Mouse (Mus musculus) kidney, embryonic 16.5 days (tissue): ENCODE data around the gene Marveld1. TPM values are rescaled to one million over a fixed set of nuclear protein-coding genes. Genes with fewer than 3 reads are reported as not detected.

Experiments used
- ATAC-seq: fragments of 200-750 bp; cut with Nextera tagmentation; 2 replicates; pipeline ENCODE4 v1.8.0; 2017; ENCODE audit warnings: moderate TSS enrichment; ENCODE audit not compliant: low FRiP score, low TSS enrichment
- H3K27ac ChIP-seq: fragments of 300-500 bp; sonication (generic); 2 replicates; pipeline ENCODE4 v1.5.1; 2014; ENCODE audit warnings: low read length
- H3K27me3 ChIP-seq: fragments of 300-500 bp; sonication (generic); 2 replicates; pipeline ENCODE4 v1.6.1; 2014; ENCODE audit warnings: low read length, control low read depth, mixed read lengths; ENCODE audit not compliant: insufficient read depth
- H3K36me3 ChIP-seq: fragments of 300-500 bp; sonication (generic); 2 replicates; pipeline ENCODE4 v1.6.1; 2014; ENCODE audit warnings: low read length, control low read depth, mixed read lengths; ENCODE audit not compliant: insufficient read depth
- H3K4me1 ChIP-seq: fragments of 300-500 bp; sonication (generic); 2 replicates; pipeline ENCODE4 v1.6.1; 2014; ENCODE audit warnings: low read length, control low read depth, mixed read lengths; ENCODE audit not compliant: insufficient read depth
- H3K4me2 ChIP-seq: fragments of 300-500 bp; sonication (generic); replicated peaks from 2 replicates; pipeline ENCODE4 v1.6.1; 2014; ENCODE audit warnings: low read depth, low read length
- H3K4me3 ChIP-seq: fragments of 300-500 bp; sonication (generic); 2 replicates; pipeline ENCODE4 v1.5.1; 2014; ENCODE audit warnings: mild to moderate bottlenecking, low read length
- H3K9ac ChIP-seq: fragments of 300-500 bp; sonication (generic); replicated peaks from 2 replicates; pipeline ENCODE4 v1.6.1; 2014; ENCODE audit warnings: low read length
- H3K9me3 ChIP-seq: fragments of 300-500 bp; sonication (generic); 2 replicates; pipeline ENCODE4 v1.6.1; 2016; ENCODE audit warnings: low read length, control low read depth
- WGBS: fragments of 180-500 bp; shearing (Covaris S2); extraction: QIAGEN DNeasy Blood & Tissue Kit; methylation state at CpG from one replicate; pipeline ENCODE4 v1.1.7; 2014; 5-methylcytosine and 5-hydroxymethylcytosine counted together
- polyA plus RNA-seq: library from polyadenylated mRNA; unstranded; fragments of >200 nt; fragmentation: Nextera tagmentation; extraction: Ambion mirVana; gene quantifications from 2 replicates; pipeline ENCODE4 v1.2.1, GENCODE M21; 2015

Gene Marveld1
- polyA plus RNA-seq, 1 experiment from 2014 or later: 8.7 TPM

DNA sequence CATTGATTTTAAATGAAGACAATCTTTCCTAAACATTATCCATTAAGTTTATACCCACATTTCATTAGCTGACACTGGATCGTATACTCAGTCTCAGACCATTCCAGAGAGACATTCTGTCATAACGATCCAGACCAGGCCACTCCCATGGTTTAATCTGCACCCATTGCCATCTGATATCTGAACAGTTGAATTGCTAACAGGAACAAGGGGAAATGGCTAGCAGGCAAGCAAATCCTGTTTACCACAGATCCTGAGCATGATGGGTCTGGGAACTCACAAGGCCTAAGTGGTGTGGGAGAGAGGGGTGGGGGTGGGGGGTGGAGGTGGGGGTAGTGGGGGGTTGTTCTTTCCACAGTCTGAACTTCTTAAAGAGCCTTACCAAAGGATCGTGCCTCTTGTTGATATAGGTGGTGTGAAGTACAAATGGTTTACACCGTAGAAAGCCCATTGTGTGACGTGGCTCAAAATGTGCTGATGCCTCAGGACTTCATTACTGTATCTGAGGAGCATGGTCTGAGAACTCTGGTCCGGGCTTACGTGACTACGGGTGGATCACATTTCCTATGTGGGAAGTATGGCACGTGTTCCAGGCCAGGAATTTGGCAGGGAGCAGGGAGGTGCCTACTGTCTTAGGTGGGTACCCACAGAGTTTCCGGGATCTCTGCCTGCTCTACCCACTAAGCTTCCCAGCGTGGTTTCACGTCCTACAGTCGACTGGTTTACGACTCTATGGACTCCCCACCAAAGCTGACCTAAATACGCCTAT lies 8.5 kb upstream of the Marveld1 start:
- WGBS: 73% methylated on average over 15 of the region's 15 CpGs
- no peaks in the 10 kb centered on the region for H3K27me3 ChIP-seq
- no peak overlapping the region for H3K4me2 ChIP-seq
- no peaks in the 10 kb centered on the region for H3K36me3 ChIP-seq
- H3K4me1 ChIP-seq: no peaks in the 10 kb centered on the region
- no peaks in the 10 kb centered on the region for H3K9me3 ChIP-seq
- H3K4me3 ChIP-seq: no peak overlapping the region
- no peak for ATAC-seq
- no peak overlapping the region for H3K27ac ChIP-seq
- no peak overlapping the region for H3K9ac ChIP-seq

DNA sequence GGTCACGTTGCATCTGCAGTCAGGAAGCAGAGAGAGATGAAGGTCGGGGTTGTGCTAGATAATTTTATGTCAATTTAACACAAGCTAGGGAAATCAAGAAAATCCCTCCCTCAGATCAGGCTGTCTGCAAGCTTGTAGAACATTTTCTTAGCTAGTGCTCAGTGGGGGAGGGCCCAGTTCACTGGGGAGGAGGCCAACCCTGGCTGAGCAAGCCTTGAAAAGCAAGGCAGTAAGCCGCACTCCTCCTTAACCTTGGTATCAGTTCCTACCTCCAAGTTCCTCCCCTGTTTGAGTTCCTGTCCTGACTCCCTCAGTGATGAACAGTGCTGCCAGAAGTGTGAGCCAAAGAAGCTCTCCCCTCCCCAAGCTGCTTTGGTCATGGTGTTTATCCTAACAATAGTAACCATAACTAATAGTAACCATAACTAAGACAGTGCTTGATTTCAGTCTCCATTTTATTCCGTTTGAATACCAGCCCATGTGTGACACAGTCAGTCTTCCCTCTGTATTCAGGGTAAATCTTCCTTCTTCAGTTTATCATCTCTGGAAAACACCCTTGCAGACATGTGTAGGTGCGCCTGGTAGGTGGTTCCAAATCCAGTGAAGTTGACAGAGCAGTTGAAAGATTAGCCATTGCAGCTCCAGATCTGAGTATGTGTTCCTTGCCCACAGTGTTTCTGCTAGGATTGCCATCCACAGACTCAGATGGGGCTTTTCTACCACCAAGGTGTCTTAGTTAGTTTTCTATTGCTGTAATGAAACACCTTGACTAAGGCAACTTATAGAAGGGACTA lies 7.3 kb upstream of the Marveld1 start:
- no peaks in the 10 kb centered on the region for H3K4me1 ChIP-seq

DNA sequence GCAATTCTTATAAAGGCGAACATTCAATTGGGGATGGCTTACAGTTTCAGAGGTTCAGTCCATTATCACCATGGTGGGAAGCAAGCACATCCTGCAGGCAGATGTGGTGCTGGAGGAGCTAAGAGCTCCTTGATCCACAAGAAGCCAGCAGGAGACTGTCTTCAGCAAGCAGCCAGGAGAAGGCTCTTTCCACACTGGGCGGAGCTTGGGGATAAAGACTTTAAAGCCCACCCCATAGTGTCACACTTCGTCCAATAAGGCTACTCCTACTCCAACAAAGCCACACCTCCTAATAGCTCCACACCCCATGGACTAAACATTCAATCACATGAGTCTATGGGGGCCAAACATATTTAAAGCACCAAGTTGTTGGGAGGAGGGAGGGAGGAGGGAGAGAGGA lies 5.2 kb upstream of the Marveld1 start:
- Histone ChIP-seq H3K27me3 (no peaks in the 10 kb centered on the region), H3K4me1 (peaks cover 2% of the 10 kb centered on the region; the same call in 1 of the 2 replicates), H3K4me2 (no peak overlapping the region), H3K27ac (no peak overlapping the region), H3K4me3 (no peak overlapping the region), H3K9ac (no peak overlapping the region), H3K9me3 (no peaks in the 10 kb centered on the region), H3K36me3 (no peaks in the 10 kb centered on the region)
- WGBS: 78% methylated on average over 3 of the region's 3 CpGs
- no peak for ATAC-seq

More for the DNA sequence above, 7.3 kb upstream of the Marveld1 start:
- Histone ChIP-seq H3K27me3 (no peaks in the 10 kb centered on the region), H3K36me3 (no peaks in the 10 kb centered on the region), H3K4me2 (no peak overlapping the region), H3K4me3 (no peak overlapping the region), H3K9me3 (no peaks in the 10 kb centered on the region), H3K9ac (no peak overlapping the region), H3K27ac (no peak overlapping the region)
- no peak for ATAC-seq
- WGBS: 77% methylated on average over 5 of the region's 5 CpGs

DNA sequence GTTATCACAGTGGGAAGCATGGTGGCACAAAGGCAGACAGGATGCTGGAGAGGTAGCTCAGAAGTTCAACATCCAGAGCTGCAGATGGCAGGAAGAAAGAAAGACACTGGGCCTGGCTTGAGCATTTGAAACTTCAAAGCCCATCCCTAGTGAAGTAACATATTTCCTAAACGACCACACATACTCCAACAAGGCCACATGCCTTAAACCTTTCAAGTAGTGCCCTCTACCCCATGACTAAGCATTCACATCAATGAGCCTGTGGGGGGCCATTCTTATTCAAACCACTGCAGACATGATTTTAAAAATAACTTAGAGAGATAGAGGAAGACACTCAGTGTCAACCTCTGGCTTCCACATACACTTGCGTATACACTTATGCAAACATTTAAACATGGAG lies 4.4 kb upstream of the Marveld1 start:
- H3K9me3 ChIP-seq: no peaks in the 10 kb centered on the region
- no peak overlapping the region for H3K4me3 ChIP-seq
- no peaks in the 10 kb centered on the region for H3K36me3 ChIP-seq
- WGBS: 82% methylated on average over 2 of the region's 2 CpGs
- no peak overlapping the region for H3K27ac ChIP-seq
- peaks cover 5% of the 10 kb centered on the region; the same call in 1 of the 2 replicates for H3K4me1 ChIP-seq
- no peak overlapping the region for H3K4me2 ChIP-seq
- H3K27me3 ChIP-seq: no peaks in the 10 kb centered on the region
- H3K9ac ChIP-seq: no peak overlapping the region
- no peak for ATAC-seq

DNA sequence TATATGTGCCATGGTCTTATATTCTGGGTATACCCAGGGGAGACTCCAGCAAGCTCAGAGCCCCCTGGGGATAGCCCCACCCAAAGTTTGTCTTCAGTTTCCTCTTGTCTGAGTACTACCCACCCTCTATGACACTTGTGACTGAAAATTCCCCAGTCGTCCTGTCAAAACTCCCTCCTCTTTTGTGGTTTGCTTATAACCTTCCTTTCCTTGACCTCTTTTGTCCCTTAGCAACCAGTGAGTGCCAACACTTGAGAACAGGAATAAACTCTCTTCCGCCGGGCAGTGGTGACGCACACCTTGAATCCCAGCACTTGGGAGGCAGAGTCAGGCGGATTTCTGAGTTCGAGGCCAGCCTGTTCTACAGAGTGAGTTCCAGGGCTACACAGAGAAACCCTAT lies 3.1 kb upstream of the Marveld1 start:
- no peak for ATAC-seq
- peaks cover 10% of the 10 kb centered on the region for H3K4me1 ChIP-seq
- 55% methylated on average over 6 of the region's 6 CpGs for WGBS
- H3K9ac ChIP-seq: no peak overlapping the region
- H3K27me3 ChIP-seq: no peaks in the 10 kb centered on the region
- no peaks in the 10 kb centered on the region for H3K36me3 ChIP-seq
- H3K4me3 ChIP-seq: no peak overlapping the region
- H3K27ac ChIP-seq: no peak overlapping the region
- no peaks in the 10 kb centered on the region for H3K9me3 ChIP-seq
- H3K4me2 ChIP-seq: no peak overlapping the region

DNA sequence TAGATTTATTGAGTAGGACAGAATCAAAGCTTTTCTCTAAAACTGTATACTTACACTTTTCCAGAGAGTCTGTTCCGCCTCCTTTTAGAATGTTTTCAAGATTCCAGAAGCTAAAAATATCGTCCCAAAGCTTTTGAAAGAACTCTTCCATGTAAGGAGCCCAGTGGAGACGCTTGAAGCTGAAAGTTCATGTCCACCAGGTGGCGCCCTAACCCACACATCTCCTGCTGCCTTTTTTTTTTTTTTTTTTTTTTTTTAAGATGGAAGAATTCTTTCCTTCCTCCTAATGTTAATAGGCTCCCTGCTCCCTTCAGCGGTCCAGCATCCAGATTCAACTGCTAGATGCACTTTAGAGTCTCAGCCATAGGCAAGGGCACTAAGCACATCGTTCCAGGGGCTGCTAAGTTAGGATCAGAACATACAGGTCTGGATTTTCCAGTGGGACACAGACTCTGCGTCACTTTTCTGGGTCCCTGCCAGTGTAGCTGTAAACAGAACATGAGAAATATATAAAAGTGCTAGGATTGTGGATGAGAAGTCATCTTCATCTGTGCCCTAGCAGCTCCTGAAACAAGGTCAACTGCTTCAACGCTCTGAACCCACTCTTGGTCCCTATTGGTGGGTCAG lies 2.5 kb upstream of the Marveld1 start:
- 29% methylated on average over 8 of the region's 8 CpGs for WGBS
- Histone ChIP-seq H3K9me3 (no peaks in the 10 kb centered on the region), H3K9ac (no peak overlapping the region), H3K27me3 (no peaks in the 10 kb centered on the region), H3K4me1 (peaks cover 16% of the 10 kb centered on the region), H3K4me3 (no peak overlapping the region), H3K36me3 (no peaks in the 10 kb centered on the region), H3K27ac (no peak overlapping the region), H3K4me2 (no peak overlapping the region)
- ATAC-seq: no peak

DNA sequence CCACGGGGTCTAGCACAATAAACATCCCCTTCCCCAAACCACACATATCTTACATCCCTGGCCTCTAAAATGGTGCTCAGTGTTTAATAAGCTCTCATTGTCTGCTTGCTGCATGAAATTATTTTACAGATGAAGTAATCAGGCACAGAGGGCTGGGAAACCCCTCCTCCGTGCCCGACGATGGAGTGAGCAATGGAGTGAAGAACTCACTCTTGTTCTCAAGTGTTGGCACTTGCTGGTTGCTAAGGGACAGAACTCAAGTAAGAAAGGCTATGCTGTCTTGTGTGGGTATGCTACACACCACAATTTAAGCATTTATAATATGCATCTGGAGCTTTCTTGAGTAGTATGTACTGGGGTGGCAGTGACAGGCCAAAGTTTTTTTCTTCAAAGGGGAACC lies 2.0 kb upstream of the Marveld1 start:
- Histone ChIP-seq H3K9me3 (no peaks in the 10 kb centered on the region), H3K27ac (no peak overlapping the region), H3K4me3 (no peak overlapping the region), H3K27me3 (no peaks in the 10 kb centered on the region), H3K4me1 (peaks cover 19% of the 10 kb centered on the region), H3K9ac (no peak overlapping the region), H3K4me2 (no peak overlapping the region), H3K36me3 (no peaks in the 10 kb centered on the region)
- ATAC-seq: no peak
- 62% methylated on average over 4 of the region's 4 CpGs for WGBS

DNA sequence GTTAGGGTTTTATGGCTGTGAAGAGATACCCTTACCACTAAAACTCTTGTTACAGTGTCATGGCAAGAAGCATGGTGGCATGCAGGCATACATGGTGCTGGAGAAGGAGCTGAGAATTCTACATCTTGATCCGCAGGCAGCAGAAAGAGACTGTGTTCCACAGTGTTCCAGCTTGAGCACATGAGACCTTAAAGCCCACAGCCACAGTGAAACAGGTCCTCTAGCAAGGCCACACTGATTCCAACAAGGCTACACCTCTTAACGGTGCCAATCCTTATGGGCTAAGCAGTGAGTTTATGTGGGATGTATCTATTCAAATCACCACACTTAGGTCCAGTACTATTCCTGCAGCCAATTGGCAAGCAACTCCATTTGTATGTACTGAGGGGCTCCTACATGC lies 1.5 kb upstream of the Marveld1 start:
- no peak for ATAC-seq
- Histone ChIP-seq H3K4me2 (no peak overlapping the region), H3K27ac (no peak overlapping the region), H3K4me1 (peaks cover 19% of the 10 kb centered on the region), H3K27me3 (no peaks in the 10 kb centered on the region), H3K9ac (no peak overlapping the region), H3K9me3 (no peaks in the 10 kb centered on the region), H3K4me3 (no peak overlapping the region), H3K36me3 (0 out of 2 replicates have a peak, but pooled peaks cover under 1% of the 10 kb centered on the region)
- WGBS: 94% methylated on average over 2 of the region's 2 CpGs

DNA sequence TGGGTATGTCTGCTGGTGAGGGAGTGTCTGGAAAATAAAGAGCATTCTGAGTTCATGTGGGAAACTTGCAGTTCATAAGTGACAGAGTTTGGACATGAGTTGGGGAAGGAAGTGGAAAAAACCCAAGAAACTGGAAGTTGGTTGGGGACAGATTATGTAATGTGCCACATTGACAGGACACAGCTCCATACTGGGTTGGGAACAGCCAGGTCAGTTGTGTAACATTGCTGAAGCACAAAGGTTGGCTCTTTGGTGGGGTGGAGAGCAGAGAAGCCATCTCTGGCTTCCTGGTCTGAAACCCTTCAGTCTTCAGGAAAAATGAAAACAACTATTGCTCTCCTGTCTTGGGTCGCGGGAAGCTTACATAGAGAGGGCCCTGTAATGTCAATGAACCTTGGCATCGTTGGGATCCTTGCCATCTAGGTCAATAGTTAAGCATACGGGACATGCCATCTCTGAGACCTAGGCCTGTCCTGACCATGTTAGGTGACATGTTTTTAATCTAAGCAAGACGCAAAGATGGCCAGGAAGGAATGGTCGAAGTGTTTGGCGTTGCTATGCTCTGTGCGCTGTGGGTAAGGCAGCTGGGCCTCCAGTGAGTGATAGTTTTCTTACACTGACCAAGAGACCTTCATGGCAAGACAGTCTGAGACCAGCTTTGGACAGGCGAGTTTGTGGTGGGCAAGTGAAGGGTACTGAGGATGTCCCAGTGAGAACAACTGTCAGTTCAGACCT lies 757 bp upstream of the Marveld1 start:
- Histone ChIP-seq H3K4me3 (no peak overlapping the region), H3K27me3 (no peaks in the 10 kb centered on the region), H3K27ac (peak overlapping the region; percentile 87), H3K36me3 (peaks cover 5% of the 10 kb centered on the region; the same call in 1 of the 2 replicates), H3K4me2 (peak overlapping the region; percentile 80), H3K4me1 (peaks cover 19% of the 10 kb centered on the region), H3K9me3 (no peaks in the 10 kb centered on the region), H3K9ac (peak overlapping the region; percentile 88)
- WGBS: 92% methylated on average over 9 of the region's 9 CpGs
- ATAC-seq: no peak
